ENCODE assay signal across 15 mouse cellular contexts in the genomic region with DNA sequence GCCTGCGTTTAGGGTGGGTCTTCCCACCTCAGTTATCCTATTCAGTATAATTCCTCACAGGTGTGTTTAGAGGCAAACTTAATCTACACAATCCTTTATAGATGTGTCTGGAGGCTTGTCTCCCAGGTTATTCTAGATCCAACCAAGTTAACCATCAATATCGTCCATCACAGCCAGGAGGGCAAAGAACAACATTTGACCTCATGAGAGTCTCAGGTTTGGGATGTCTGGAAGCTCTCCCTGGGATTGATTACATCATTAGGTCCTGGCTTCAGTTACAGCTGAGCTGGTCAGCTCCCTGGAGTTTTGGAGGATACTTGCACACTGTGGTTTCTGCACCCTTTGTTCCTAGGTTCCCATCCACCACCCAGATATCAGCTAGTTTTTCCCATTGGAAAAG. TPM values are rescaled to one million over a fixed set of nuclear protein-coding genes. Genes with fewer than 3 reads are reported as not detected.
"Had no signal": no experiment of that assay in that cellular context is flagged by ENCODE, and none has a peak within 500 bp of the region (broad histone marks: within the 10 kb centered on the region; RNA-seq: fewer than 3 reads in every experiment).

No protein-coding gene starts in this region.

- DNase-seq: forebrain, postnatal 0 days; gastrocnemius, postnatal 14 days; gastrocnemius, postnatal 36 days; heart, adult 2 months; heart, postnatal 14 days; heart, postnatal 36 days; kidney, adult 11 months; kidney, postnatal 10 days; layer of hippocampus, adult 9-11 months; layer of hippocampus, postnatal 36 days; left cerebral cortex, postnatal 4 days; lung, adult 18-20 months had no signal

RNA-seq across cellular contexts. Expression of a gene that starts 6.9 kb away (rescaled TPM):
- total RNA-seq: gastrocnemius, adult 18-20 months; gastrocnemius, adult 8-10 months; gastrocnemius, postnatal 14 days; gastrocnemius, postnatal 36 days; heart, adult 2 months; heart, postnatal 14 days; heart, postnatal 36 days; hematopoietic stem cell, adult 5-6 weeks had no signal
